Mouse (Mus musculus): ENCODE measurements around the gene Ankrd42.

Ankrd42 gene

DNA sequence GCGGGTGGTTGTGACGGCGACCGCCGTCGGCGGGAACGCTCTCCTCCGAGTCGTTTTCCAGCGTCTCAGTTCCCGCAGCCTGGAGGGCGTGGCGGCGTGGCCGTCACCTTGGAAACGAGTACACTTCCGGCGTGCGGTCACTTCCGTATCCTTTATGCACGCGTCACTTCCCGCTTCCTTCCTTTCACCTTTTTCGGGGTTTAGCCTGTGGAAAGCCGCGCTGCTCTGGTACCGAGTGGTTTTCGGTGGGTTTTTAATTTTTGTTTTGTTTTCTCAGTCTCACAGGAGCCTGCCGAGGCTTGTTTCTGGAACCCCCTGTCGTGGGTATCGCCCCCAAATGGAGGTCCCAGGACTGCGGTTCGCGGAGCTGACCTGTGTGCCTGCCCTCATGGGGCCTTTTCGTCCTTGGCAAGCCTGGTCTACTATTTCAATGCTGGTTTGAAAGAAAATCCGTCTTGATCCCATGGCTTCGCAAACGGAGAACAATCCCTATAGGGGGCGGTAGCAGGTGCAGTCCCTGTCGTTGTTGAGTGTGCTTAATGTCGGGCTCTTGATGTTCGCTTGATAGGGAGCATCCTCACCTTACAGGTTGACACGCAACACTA, at the start of gene Ankrd42:
TSS of gene Ankrd42 (minus strand) at position 122 of the 605 bp plus-strand sequence.
- DNase-seq (ENCODE audit: low read depth, low spot score) = peak; percentile 96

DNA sequence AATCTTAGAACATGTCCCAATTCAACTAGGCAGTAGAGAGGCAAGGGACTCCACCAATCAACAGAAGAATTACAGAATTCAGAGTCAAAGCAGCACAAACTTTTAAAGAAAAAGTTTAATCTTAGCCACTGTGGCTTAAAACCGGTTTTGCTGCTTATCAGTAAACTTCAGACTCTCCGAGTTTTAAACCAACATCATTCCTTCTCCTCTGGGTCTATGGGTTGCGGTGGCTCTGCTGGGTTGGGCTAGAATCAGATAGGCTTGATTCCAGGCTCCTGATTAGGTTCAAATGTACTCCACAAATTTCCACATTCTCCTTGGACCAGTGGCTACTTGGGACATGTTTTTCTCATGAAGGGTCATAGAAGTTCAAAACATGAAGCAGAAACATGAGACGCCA, 40.4 kb upstream of the Ankrd42 start:
- DNase-seq (ENCODE audit: low read depth, low spot score) = no peak

DNA sequence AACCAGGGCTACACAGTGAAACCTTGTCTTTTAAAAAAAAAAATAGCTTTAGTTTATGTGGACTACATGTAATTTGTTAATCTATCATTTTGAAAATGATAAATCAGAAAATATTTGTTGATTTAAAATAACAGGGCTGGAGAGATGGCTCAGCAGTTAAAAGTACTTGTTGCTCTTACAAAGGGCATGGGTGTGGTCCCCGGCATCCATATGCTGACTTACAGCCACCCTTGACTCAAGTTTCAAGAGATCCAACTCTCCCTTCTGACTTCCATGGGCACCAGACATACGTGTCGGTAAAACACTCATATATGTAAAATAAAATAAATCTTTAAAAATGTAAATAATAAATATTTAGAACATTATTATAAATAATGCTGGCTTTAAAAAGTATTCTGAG, 38.2 kb upstream of the Ankrd42 start:
- DNase-seq (ENCODE audit: low read depth, low spot score) = no peak

DNA sequence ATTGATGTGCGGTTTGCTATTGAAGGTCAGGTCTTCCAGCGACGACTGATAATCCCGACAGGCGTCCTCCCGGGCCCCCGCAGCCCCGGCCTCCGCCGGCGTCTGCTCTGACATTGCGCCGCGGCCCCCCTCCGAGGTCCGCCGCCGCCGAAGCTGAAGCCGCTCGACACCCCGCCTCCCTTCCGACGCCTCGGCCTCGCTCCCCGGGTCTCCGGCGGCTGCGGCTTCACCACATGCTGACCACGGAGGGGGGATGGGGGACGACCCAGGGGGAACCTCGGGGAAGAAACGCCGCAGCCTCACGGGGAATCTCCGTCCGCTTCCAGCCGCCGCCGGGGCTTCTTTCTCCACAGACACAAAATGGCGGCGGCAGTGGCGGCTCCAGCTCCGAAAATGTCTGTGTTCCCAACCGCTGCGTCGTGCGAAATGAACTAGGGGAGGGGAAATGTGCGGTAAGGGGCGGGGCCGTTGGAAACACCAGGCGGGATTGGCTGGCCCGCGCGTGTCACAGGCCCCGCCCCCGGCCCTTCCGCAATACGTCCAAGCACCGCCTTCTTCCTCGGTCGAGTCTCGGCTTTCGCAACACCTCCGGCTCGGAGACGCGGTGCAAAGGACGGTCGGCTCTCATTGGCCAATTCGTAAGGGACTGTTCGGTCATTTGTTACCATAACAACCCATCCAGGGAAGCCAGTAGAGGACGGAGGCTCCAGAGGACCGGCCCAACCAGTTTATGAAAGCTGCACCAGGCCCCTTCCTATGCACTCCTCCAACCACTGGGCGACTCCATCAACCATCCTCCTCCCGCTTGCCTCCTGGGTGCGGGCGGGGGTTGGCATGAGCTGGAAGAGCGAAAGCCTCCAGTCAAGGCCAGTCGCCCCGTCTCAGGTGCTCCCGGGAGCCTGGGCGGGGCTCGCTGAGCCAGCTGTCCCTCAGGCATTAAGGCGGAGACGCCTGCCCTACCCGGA, 32.8 kb upstream of the Ankrd42 start, which contains the start of gene Pcf11:
TSS of gene Pcf11 (minus strand) at position 428 of the 965 bp plus-strand sequence.
- peak; percentile 100 for DNase-seq (ENCODE audit: low read depth, low spot score)

DNA sequence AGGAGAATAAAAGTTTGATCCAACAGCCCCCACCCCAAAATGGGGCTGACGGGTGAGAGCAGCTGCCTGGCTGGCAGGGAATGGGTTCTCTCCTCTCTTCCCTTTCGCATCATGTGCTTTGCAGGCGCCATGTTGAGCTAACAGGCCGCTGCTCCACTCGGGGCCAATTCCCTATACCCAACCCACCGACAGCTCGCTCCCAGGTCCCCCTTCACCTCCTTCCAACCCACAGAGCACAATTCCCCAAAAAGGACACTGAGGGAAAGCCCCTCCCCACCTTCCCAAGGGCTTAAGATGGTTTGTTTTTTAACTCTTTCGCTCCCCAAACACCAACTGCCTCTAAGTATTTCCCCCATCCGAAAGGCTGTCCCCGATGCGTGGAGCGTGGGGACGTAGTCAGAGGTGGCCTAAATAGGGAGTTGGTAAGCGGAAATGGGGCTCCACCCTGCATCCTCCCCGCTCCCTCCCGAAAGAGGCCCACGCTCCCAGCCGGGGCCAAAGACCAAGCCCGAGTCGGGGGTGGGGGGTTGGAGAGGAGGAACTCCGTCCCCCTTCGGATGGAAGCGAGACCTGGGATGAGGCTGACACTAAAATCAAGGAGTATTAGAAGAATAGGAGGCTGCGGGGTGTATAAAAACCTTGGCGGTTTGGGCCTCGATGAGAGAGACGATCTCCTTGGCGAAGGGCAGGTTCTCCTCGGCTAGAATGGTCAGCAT, 32.0 kb upstream of the Ankrd42 start:
- DNase-seq (ENCODE audit: low read depth, low spot score) = peak; percentile 73

DNA sequence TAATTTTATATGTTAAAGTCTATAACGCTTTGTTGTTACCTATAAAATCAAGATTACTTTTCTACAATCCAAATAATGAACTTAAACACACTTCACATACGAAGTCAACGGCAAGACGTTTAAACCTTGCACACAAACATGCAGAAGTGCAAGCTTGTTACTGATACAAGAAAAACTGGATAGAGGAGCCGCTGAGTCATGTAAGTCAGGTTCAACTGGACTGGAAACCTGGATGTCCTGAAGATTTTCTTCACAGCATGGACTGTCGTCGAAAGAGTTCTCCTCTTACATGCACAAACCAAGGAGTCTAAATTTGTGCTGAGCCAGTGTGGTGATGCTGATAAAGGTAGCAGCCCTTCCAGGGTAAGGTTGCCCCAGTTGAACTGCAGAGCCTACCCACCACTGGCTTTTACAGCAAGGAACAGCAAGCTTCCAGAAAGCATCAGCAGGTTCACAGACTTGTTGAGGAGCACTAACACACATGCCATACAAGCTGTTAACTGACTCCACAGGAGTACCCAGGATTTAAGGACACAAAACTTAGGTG, 29.4 kb upstream of the Ankrd42 start:
- DNase-seq (ENCODE audit: low read depth, low spot score) = no peak

DNA sequence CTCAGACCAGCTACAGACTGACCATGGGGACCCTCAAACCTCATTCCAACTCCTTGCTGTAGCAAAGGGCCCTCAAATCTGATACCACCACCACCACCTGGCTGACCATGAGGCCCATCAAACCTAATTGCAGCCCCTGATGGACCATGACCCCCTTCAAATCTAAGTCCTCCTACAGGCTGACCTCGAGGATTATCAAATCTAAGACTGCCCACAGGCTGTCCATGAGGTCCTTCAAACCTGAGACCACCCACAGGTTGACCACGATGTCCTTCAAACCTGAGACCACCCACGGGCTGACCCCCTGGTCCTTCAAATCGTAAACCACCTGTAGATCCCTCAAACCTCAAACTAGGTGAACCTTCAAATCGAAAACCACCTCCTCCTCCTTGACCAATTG, 21.1 kb upstream of the Ankrd42 start:
- DNase-seq (ENCODE audit: low read depth, low spot score) = no peak

DNA sequence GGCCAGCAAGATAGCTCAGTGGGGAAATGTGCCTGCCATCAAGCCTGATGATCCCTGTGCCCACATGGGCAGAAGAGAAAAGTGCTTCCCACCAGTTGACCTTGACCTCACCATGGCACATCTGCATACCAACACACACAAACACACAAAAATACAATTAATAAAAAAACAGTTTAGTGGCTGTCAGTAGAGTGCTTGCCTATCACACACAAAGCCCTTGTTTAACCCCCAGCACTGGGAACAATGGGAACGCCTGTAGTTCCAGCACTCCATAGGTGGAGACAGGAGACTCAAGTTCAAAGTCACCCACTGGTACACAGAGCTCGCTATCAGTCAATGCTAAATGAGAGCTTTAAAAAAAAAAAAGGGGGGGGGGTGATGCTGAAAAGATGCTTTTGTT, 19.4 kb upstream of the Ankrd42 start:
- no peak for DNase-seq (ENCODE audit: low read depth, low spot score)

DNA sequence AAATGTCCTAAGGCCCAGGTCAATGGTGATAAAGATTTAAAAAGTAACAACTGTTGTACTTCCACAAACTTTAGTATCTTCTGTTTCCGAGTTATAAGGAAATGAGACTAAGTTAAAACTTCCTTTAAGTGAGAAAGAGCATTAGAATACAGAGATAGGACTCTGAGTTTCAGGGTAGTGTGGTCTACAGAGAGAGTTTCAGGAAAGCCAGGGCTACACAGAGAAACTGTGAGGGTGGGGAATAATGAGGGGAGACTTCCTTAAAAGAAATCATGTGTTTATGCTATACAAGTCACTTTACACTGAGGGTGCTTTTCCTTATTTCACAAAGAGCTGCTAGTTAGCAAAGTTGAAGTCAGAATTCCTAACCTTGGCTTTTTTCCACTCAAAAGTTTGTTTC, 16.4 kb upstream of the Ankrd42 start:
- DNase-seq (ENCODE audit: low read depth, low spot score) = no peak

DNA sequence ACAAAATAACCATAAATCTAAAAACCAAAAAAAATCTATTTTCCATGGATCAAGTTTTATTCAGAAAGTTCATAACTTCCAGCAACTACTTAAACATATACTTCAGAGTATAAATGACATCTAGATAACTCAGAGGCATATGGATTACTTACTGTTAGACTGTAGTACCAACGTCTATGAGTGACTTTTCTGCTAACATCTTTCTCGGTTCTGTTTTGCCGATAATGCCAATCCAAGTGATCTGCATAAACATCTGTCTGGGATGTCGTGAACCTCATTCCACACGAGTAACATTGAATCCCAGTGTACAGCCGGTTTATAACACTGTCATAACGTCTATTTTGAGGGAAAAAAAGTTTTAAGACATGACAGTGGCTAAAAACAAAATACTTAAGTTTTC, 10.8 kb upstream of the Ankrd42 start:
- DNase-seq (ENCODE audit: low read depth, low spot score) = no peak

DNA sequence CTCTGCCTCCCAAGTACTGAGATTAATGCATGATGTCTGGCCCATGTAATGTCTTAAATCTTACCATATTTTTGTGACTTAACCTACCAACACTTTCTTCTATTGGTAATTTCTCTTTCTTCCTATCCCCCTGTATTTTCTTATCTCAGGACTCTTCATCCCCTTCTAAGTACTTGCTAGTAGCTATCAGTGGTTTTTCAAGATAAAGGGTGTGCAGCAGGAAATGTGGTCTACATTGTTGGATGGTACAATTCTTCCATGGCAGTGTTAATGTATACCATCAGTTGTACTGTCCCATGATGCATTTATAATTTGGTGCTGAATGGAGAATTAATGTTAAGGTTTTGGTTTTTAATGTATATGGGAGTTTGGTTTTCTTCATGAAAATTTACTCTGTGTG, 5.4 kb upstream of the Ankrd42 start:
- DNase-seq (ENCODE audit: low read depth, low spot score) = no peak

DNA sequence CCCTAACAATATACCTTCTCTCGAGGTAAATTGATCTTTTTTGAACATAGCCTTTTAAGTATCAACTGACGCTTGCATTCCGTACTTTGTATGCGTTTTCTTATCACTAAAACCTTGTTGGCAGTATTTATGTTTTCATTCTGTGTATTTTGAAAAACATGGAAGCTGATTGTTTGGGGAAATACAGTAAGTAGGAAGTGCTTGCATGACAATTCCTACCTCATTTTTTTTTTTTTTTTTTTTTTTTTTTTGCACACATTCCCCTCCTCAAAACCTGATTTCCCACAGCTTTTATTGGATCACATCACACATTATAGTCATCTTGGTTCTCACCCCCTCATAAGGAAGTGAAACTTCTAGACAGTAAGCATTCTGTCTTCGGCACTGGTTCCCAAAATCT, 1.1 kb upstream of the Ankrd42 start:
- no peak for DNase-seq (ENCODE audit: low read depth, low spot score)

DNA sequence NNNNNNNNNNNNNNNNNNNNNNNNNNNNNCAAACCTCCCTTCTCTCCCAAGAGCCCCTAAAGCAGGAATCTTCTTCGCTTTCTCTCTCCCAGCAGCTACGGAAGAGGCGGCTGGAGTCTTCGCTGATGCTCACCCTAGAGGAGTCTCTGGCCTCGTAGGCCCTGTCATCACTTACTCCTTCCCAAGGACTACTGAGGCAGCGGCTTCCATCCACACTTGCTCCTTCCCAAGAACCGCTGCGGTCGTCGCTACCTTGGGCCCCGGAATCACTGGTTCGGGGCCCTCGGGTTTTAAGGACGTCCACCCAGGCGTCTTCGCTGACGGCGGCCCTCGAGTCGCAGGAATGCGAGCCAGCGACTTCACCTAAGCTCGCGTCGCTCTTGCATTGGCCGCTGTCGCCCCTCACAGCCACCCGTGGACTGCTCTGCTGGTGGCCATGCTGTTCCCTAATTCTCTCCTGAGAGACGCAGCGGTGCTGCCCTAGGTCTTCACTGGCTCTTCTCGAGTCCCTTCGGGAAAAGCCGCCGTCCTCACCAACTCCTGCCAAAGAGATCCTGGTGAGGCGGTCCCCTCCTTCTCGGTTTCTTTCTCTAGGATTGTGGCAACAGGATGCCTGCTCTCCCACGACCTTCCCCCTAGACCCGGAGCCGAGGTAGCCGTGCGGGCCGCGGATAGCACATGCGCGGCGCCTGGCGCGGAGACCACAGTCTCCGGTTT, 489 bp downstream of the Ankrd42 start:
- DNase-seq (ENCODE audit: low read depth, low spot score) = no peak

DNA sequence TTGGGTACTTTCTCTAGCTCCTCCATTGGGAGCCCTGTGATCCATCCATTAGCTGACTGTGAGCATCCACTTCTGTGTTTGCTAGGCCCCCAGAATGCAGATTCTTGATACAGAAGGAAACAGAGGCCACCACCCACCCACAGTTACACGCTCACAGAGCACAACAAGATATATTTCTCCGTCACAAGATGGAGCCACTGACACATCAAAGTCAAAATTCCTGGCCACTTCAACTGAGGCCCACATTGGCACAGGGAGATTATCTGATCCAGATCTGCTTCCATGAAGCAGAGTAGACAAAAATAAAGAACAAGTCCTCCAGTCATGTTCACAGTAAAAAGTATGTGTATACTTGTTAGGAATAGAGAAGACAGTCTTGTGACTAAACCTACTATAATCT, 6.8 kb downstream of the Ankrd42 start:
- peak; percentile 71 for DNase-seq (ENCODE audit: low read depth, low spot score)

DNA sequence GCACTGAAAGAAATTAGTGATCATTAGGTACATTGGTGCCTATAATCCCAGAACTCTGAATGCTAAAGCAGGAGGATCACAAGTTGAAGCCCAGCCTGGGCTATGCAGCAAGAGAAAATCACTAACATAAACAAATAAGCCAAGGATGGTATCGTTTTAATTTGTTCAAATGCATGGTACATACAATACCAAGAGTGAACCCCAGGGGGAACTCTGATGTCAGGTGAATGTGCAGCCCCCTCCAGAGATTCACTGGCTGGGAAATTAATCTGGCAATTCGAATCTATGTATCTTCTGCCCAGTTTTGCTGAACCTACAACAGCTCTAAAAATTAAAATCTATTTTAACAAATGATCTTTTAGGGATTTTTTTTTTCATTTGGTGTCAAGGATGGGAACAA, 12.5 kb downstream of the Ankrd42 start:
- no peak for DNase-seq (ENCODE audit: low read depth, low spot score)

DNA sequence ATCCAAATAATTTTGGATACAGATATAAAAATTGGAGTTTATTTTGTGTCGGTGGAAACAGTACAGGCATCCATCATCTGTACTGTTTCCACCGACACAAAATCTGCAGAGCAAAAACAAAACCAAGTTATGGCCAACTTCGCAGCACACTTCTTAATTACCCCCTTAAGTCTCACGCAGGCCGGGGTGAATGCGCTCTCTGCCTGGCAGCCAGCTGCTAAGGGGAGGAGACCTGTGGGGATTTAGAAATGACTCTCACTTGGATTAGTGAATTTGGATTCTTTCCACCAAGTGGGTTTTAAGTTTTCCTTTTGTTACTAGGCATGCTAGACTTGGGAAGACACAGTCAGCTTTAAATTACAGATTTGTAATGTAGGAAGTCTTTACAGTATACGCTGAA, 26.1 kb downstream of the Ankrd42 start:
- DNase-seq (ENCODE audit: low read depth, low spot score) = no peak

DNA sequence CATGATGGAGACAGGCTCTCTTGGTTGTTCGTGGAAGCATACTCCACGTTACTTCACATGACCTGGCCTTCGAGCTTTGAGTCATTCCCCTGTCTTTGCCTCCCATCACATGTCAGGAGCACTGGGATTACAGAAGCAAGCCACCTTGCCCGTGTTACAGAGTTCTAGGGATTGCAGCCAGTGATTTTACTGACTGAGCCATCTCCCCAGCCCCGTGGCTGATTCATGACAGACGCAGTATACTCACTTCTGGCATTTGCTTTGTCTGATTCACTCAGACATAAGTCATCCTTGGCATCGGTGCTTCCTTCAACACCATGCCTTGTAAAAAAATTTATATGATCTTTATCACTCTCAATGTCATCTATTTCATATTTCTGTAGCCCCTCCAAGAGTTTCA, 32.0 kb downstream of the Ankrd42 start:
- DNase-seq (ENCODE audit: low read depth, low spot score) = peak; percentile 44

DNA sequence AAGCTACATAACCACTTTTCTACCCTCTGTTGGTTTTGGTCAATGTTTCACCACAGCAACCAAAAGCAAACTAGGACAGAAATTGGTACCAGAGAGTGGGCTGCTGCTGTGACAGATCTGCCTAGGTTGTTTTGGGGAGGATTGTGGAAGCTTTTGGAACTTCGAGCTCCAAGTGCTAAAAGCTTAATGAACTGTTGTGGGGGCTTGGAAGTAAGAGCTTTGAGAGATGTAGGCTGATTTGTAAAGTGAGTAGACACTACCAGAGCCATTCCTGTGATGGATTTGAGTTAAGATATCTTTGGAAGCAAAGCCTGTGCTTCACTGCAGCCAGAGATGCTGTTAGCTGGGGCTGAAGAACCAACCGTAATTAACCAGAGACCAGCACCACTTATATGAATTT, 46.1 kb downstream of the Ankrd42 start:
- DNase-seq (ENCODE audit: low read depth, low spot score) = peak; percentile 25

DNA sequence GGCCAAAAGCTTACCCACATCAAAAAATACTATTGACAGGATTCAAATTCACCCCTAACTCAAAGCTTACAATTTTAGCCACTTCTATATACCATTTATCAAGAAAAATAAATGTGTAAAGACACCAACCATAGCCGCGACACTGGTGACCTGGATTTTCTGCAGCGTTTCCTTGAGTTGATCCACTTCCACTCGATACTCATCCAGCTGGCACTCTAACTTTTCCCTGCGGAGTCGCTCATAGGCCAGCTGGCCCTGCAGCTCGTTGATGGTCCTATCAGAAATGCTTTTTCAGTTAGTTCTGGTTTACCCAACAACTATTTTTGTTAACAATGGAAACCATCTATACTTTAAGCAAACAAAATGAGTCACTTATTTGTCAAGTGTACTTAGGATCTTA, 47.0 kb downstream of the Ankrd42 start:
- DNase-seq (ENCODE audit: low read depth, low spot score) = no peak

DNA sequence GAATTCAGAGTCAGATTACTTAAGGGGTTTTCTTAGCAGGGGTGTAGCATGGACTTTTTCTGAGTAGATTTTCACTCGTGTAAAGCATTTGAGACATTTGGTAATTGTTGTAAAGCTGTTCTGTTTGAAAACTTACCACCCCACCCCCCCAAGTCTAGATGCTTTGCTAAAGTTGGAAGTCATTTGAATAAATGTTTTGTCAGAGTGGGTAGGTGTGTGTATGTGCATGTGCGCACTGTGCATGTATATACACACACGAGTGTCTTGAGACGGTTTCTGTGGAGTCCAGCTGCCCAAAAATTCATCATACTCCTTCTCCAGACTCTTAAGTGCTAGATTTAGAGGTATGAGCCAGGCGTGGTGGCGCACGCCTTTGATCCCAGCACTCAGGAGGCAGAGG, 53.4 kb downstream of the Ankrd42 start:
- DNase-seq (ENCODE audit: low read depth, low spot score) = peak; percentile 10

DNA sequence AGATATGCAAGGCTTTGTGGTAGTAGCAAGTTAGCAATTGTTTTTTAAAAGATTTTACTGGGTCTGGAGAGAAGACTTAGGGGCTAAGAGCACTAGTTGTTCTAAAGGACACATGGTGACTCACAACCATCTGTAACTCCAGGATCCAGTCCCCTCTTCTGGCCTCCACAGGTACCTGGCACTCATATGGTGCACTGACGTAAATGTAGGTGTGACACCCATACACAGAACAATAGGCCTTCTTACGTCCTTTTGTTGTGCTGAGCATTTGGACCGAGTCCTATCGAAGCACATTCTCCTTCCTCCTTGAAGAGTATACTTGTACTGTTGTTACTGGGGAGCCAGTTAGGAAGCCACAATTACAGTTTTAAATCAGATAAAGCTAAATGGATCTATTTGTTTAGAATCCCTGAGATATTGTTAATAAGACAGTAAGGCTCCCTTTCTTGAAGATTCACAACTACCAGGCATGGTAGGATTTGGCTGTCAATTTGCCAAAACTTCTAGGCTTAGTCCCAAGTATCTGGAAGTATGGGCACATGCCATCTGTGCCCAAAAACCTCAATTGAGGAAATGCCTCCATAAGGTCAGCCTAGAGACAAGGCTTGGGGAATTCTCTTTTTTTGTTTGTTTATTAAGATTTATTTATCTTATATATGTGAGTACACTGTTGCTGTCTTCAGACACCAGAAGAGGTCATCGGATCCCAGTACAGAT, 56.3 kb downstream of the Ankrd42 start:
- DNase-seq (ENCODE audit: low read depth, low spot score) = peak; percentile 86

Data from brain, adult 2 months (tissue).